Mouse (Mus musculus): ENCODE data around the gene Hcn1. TPM values are rescaled to one million over a fixed set of nuclear protein-coding genes. Genes with fewer than 3 reads are reported as not detected.

The Hcn1 gene
- polyA plus RNA-seq, 1 experiment from 2014 or later, result 0.02 TPM

GRCm38 (mm10) chr13:117907801-117908200 is 305.7 kb downstream of the Hcn1 start:
- ATAC-seq, result no peak
- Histone ChIP-seq H3K4me1 (no peaks in the 10 kb centered on the region), H3K4me3 (no peak overlapping the region), H3K36me3 (no peaks in the 10 kb centered on the region), H3K9me3 (replicated peaks) (no peaks in the 10 kb centered on the region), H3K4me2 (no peak overlapping the region), H3K27ac (no peak overlapping the region), H3K27me3 (replicated peaks) (no peaks in the 10 kb centered on the region), H3K9ac (no peak overlapping the region)
- 72% methylated on average over 3 of the region's 3 CpGs for WGBS (ENCODE audit: insufficient replicate concordance)

GRCm38 (mm10) chr13:117929734-117930133 is 327.6 kb downstream of the Hcn1 start:
- Histone ChIP-seq H3K9me3 (replicated peaks) (no peaks in the 10 kb centered on the region), H3K36me3 (no peaks in the 10 kb centered on the region), H3K9ac (no peak overlapping the region), H3K4me2 (no peak overlapping the region), H3K4me1 (no peaks in the 10 kb centered on the region), H3K27me3 (replicated peaks) (no peaks in the 10 kb centered on the region), H3K27ac (no peak overlapping the region), H3K4me3 (no peak overlapping the region)
- ATAC-seq, result no peak
- 62% methylated on average over 4 of the region's 4 CpGs for WGBS (ENCODE audit: insufficient replicate concordance)

- Histone ChIP-seq H3K4me3 (no peak overlapping the region), H3K9me3 (replicated peaks) (no peaks in the 10 kb centered on the region), H3K9ac (no peak overlapping the region), H3K4me1 (no peaks in the 10 kb centered on the region), H3K36me3 (no peaks in the 10 kb centered on the region), H3K4me2 (no peak overlapping the region), H3K27me3 (replicated peaks) (no peaks in the 10 kb centered on the region), H3K27ac (no peak overlapping the region)
- ATAC-seq, result no peak
- 70% methylated on average over 2 of the region's 2 CpGs for WGBS (ENCODE audit: insufficient replicate concordance)
These were observed 329.6 kb downstream of the Hcn1 start for GRCm38 (mm10) chr13:117931746-117932145.

- WGBS (ENCODE audit: insufficient replicate concordance), result 54% methylated on average over 1 of the region's 1 CpGs
- Histone ChIP-seq H3K27ac (no peak overlapping the region), H3K4me3 (no peak overlapping the region), H3K4me1 (no peaks in the 10 kb centered on the region), H3K27me3 (replicated peaks) (no peaks in the 10 kb centered on the region), H3K9me3 (replicated peaks) (no peaks in the 10 kb centered on the region), H3K4me2 (no peak overlapping the region), H3K36me3 (no peaks in the 10 kb centered on the region), H3K9ac (no peak overlapping the region)
- no peak for ATAC-seq
These were observed 336.6 kb downstream of the Hcn1 start for GRCm38 (mm10) chr13:117938761-117939160.

GRCm38 (mm10) chr13:117940536-117941280 is 338.6 kb downstream of the Hcn1 start:
- no peaks in the 10 kb centered on the region for H3K27me3 ChIP-seq (replicated peaks)
- H3K27ac ChIP-seq, result no peak overlapping the region
- no peaks in the 10 kb centered on the region for H3K36me3 ChIP-seq
- H3K9me3 ChIP-seq (replicated peaks), result no peaks in the 10 kb centered on the region
- no peak for ATAC-seq
- H3K4me3 ChIP-seq, result no peak overlapping the region
- no peaks in the 10 kb centered on the region for H3K4me1 ChIP-seq
- H3K9ac ChIP-seq, result no peak overlapping the region
- no peak overlapping the region for H3K4me2 ChIP-seq
- WGBS (ENCODE audit: insufficient replicate concordance), result 80% methylated on average over 8 of the region's 8 CpGs

- Histone ChIP-seq H3K9ac (no peak overlapping the region), H3K27me3 (replicated peaks) (no peaks in the 10 kb centered on the region), H3K4me3 (no peak overlapping the region), H3K9me3 (replicated peaks) (no peaks in the 10 kb centered on the region), H3K4me2 (no peak overlapping the region), H3K36me3 (no peaks in the 10 kb centered on the region), H3K27ac (no peak overlapping the region), H3K4me1 (no peaks in the 10 kb centered on the region)
- ATAC-seq, result no peak
- 66% methylated on average over 3 of the region's 3 CpGs for whole genome bisulfite sequencing (ENCODE audit: insufficient replicate concordance)
These were observed 344.7 kb downstream of the Hcn1 start for GRCm38 (mm10) chr13:117946843-117947242.

- no peak overlapping the region for H3K4me2 ChIP-seq
- H3K36me3 ChIP-seq, result no peaks in the 10 kb centered on the region
- H3K27ac ChIP-seq, result no peak overlapping the region
- H3K9ac ChIP-seq, result no peak overlapping the region
- ATAC-seq, result no peak
- 29% methylated on average over 1 of the region's 1 CpGs for WGBS (ENCODE audit: insufficient replicate concordance)
- no peak overlapping the region for H3K4me3 ChIP-seq
- H3K9me3 ChIP-seq (replicated peaks), result no peaks in the 10 kb centered on the region
- no peaks in the 10 kb centered on the region for H3K4me1 ChIP-seq
- no peaks in the 10 kb centered on the region for H3K27me3 ChIP-seq (replicated peaks)
These were observed 345.7 kb downstream of the Hcn1 start for GRCm38 (mm10) chr13:117947704-117948376.

GRCm38 (mm10) chr13:117958496-117959421 is 356.6 kb downstream of the Hcn1 start:
- H3K4me2 ChIP-seq, result 0 out of 2 replicates have a peak overlapping the region, but pooled peaks have one; percentile 8
- no peaks in the 10 kb centered on the region for H3K27me3 ChIP-seq (replicated peaks)
- no peaks in the 10 kb centered on the region for H3K4me1 ChIP-seq
- no peak overlapping the region for H3K4me3 ChIP-seq
- no peak overlapping the region for H3K9ac ChIP-seq
- peak; percentile 35; the same call in 1 of the 2 replicates for ATAC-seq
- 17% methylated on average over 18 of the region's 18 CpGs for WGBS (ENCODE audit: insufficient replicate concordance)
- H3K27ac ChIP-seq, result no peak overlapping the region
- no peaks in the 10 kb centered on the region for H3K36me3 ChIP-seq
- H3K9me3 ChIP-seq (replicated peaks), result no peaks in the 10 kb centered on the region

GRCm38 (mm10) chr13:117964620-117965019 is 362.5 kb downstream of the Hcn1 start:
- no peaks in the 10 kb centered on the region for H3K36me3 ChIP-seq
- no peak for ATAC-seq
- H3K4me2 ChIP-seq, result no peak overlapping the region
- no peak overlapping the region for H3K9ac ChIP-seq
- no peaks in the 10 kb centered on the region for H3K4me1 ChIP-seq
- no peak overlapping the region for H3K4me3 ChIP-seq
- no peaks in the 10 kb centered on the region for H3K9me3 ChIP-seq (replicated peaks)
- no peaks in the 10 kb centered on the region for H3K27me3 ChIP-seq (replicated peaks)
- H3K27ac ChIP-seq, result no peak overlapping the region

GRCm38 (mm10) chr13:117975382-117975781 is 373.3 kb downstream of the Hcn1 start:
- ATAC-seq, result no peak
- Histone ChIP-seq H3K4me1 (no peaks in the 10 kb centered on the region), H3K4me2 (no peak overlapping the region), H3K4me3 (no peak overlapping the region), H3K36me3 (no peaks in the 10 kb centered on the region), H3K9me3 (replicated peaks) (no peaks in the 10 kb centered on the region), H3K27ac (no peak overlapping the region), H3K27me3 (replicated peaks) (no peaks in the 10 kb centered on the region), H3K9ac (no peak overlapping the region)
- 57% methylated on average over 7 of the region's 7 CpGs for WGBS (ENCODE audit: insufficient replicate concordance)

- Histone ChIP-seq H3K27me3 (replicated peaks) (no peaks in the 10 kb centered on the region), H3K4me2 (no peak overlapping the region), H3K9me3 (replicated peaks) (no peaks in the 10 kb centered on the region), H3K4me3 (no peak overlapping the region), H3K9ac (no peak overlapping the region), H3K27ac (no peak overlapping the region), H3K36me3 (no peaks in the 10 kb centered on the region), H3K4me1 (no peaks in the 10 kb centered on the region)
- no peak for ATAC-seq
- whole genome bisulfite sequencing (ENCODE audit: insufficient replicate concordance), result 53% methylated on average over 10 of the region's 10 CpGs
These were observed 373.7 kb downstream of the Hcn1 start for GRCm38 (mm10) chr13:117975823-117976222.

GRCm38 (mm10) chr13:117984339-117984738 is 382.2 kb downstream of the Hcn1 start:
- Histone ChIP-seq H3K27me3 (replicated peaks) (no peaks in the 10 kb centered on the region), H3K9ac (no peak overlapping the region), H3K27ac (no peak overlapping the region), H3K4me1 (no peaks in the 10 kb centered on the region), H3K4me2 (no peak overlapping the region), H3K36me3 (no peaks in the 10 kb centered on the region), H3K4me3 (no peak overlapping the region), H3K9me3 (replicated peaks) (no peaks in the 10 kb centered on the region)
- 36% methylated on average over 2 of the region's 2 CpGs for WGBS (ENCODE audit: insufficient replicate concordance)
- ATAC-seq, result no peak
